Comparison of ENCODE assay signal across 16 mouse cellular contexts in genomic region chr9:42323238-42323637, GRCm38 (mm10).
"Had no signal": no experiment of that assay in that cellular context is flagged by ENCODE, and none has a peak within 500 bp of the region (broad histone marks: within the 10 kb centered on the region; RNA-seq: fewer than 3 reads in every experiment).

No protein-coding gene starts in this region.

- H3K27ac ChIP-seq: limb, embryonic 15.5 days; liver, embryonic 12.5 days; macrophage; midbrain, embryonic 15.5 days; neural tube, embryonic 12.5 days; stomach, postnatal 0 days had no signal

- H3K9me3 ChIP-seq: limb, embryonic 15.5 days; liver, embryonic 12.5 days; midbrain, embryonic 15.5 days had no signal

- H3K4me3 ChIP-seq: limb, embryonic 15.5 days; liver, embryonic 12.5 days; megakaryocyte, embryonic 14.5 days; midbrain, embryonic 15.5 days; neural tube, embryonic 12.5 days had no signal

- DNase-seq: kidney, adult 18-20 months; kidney, postnatal 10 days; kidney, postnatal 4 days; lung, embryonic 14.5 days; lung, postnatal 14 days; right cerebral cortex, postnatal 14 days; thymus, adult 18-20 months; thymus, postnatal 14 days had no signal

- ATAC-seq: liver, embryonic 12.5 days; midbrain, embryonic 15.5 days had no signal

- H3K27me3 ChIP-seq: midbrain, embryonic 15.5 days; neural tube, embryonic 12.5 days had no signal

- H3K4me2 ChIP-seq: limb, embryonic 15.5 days; liver, embryonic 12.5 days; lung, embryonic 14.5 days; midbrain, embryonic 11.5 days; midbrain, embryonic 15.5 days; neural tube, embryonic 12.5 days had no signal

- H3K9ac ChIP-seq: limb, embryonic 15.5 days; liver, embryonic 12.5 days; lung, embryonic 14.5 days; midbrain, embryonic 15.5 days; neural tube, embryonic 12.5 days had no signal

- H3K4me1 ChIP-seq: liver, embryonic 12.5 days; megakaryocyte, embryonic 14.5 days; neural tube, embryonic 12.5 days had no signal

- H3K36me3 ChIP-seq: limb, embryonic 15.5 days; liver, embryonic 12.5 days; midbrain, embryonic 15.5 days; neural tube, embryonic 12.5 days had no signal
